Comparison of ENCODE assay signal across 8 mouse cellular contexts in the genomic region with DNA sequence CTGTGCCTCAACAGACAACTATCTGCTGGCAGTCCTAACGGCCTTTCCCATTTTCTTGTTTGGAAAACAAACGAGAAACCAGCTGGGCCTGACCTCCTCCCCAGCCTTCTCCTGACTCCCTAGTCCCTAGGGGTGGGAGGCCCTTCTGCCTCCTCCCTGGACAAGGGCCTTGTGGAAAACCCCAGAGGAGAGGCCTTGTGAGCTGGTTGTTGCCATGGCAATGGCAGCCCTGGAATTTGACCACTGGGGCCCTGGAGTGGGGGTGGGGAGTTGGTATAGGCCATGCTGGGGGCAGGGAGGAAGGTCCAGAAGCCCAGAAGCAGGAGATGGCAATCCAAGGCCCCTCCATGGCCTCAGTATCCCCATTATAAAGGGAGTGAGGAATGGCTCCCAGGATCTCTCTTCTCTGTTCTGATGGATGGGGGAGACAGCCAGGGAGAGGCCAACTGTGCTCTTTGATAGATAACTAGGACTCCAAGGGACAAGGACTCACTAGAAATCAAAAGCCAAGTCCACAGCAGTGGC. TPM values are rescaled to one million over a fixed set of nuclear protein-coding genes. Genes with fewer than 3 reads are reported as not detected.
DNase-seq lines count a peak whose midpoint lies in the region; ATAC-seq and TF ChIP-seq lines count a peak whose summit lies in the region.

No protein-coding gene starts in this region.

- H3K4me3 ChIP-seq in forebrain, embryonic 10.5 days: peak overlapping the region; percentile 37
- H3K4me3 ChIP-seq in forebrain, postnatal 0 days (ENCODE audit: low read depth, low read length): no peak overlapping the region
- no peak overlapping the region for H3K4me3 ChIP-seq in intestine, embryonic 15.5 days (replicated peaks)
- H3K4me3 ChIP-seq in lung, embryonic 14.5 days (ENCODE audit: low read depth, low read length): no peak overlapping the region

- peaks cover 69% of the 10 kb centered on the region for H3K36me3 ChIP-seq in forebrain, embryonic 10.5 days (replicated peaks)
- H3K36me3 ChIP-seq in forebrain, postnatal 0 days (ENCODE audit: insufficient read depth): no peaks in the 10 kb centered on the region
- no peaks in the 10 kb centered on the region for H3K36me3 ChIP-seq in intestine, embryonic 15.5 days
- H3K36me3 ChIP-seq in lung, embryonic 14.5 days (ENCODE audit: insufficient read depth): peaks cover 39% of the 10 kb centered on the region

- H3K4me2 ChIP-seq in forebrain, postnatal 0 days (ENCODE audit: low read depth): no peak overlapping the region
- peak overlapping the region; percentile 33 for H3K4me2 ChIP-seq in intestine, embryonic 15.5 days (replicated peaks)
- H3K4me2 ChIP-seq in lung, embryonic 14.5 days: peak overlapping the region; percentile 34

- DNase-seq in forebrain, embryonic 10.5 days (ENCODE audit: extremely low spot score, low spot score): peak; percentile 78
- DNase-seq in forebrain, postnatal 0 days: no peak
- DNase-seq in embryo, embryonic 9.5 days (ENCODE audit: extremely low spot score): peak; percentile 83
- peak; percentile 60 for DNase-seq in lung, embryonic 14.5 days
- no peak for DNase-seq in cerebellum, adult 9-10 months
- DNase-seq in right cerebral cortex, postnatal 4 days: no peak
- no peak for DNase-seq in frontal cortex, postnatal 25 days (ENCODE audit: low spot score in 2 of 2)

- H3K27ac ChIP-seq in forebrain, embryonic 10.5 days: peak overlapping the region; percentile 87
- no peak overlapping the region for H3K27ac ChIP-seq in forebrain, postnatal 0 days (ENCODE audit: low read depth, low read length)
- peak overlapping the region; percentile 28; the same call in 1 of the 2 replicates for H3K27ac ChIP-seq in intestine, embryonic 15.5 days
- peak overlapping the region; percentile 70 for H3K27ac ChIP-seq in lung, embryonic 14.5 days (ENCODE audit: low read depth)

- WGBS in forebrain, embryonic 10.5 days: 3% methylated on average over 2 of the region's 2 CpGs
- 25% methylated on average over 2 of the region's 2 CpGs for WGBS in forebrain, postnatal 0 days
- WGBS in intestine, embryonic 15.5 days: 10% methylated on average over 2 of the region's 2 CpGs
- WGBS in lung, embryonic 14.5 days: 13% methylated on average over 2 of the region's 2 CpGs

- no peak for ATAC-seq in forebrain, postnatal 0 days
- peak; percentile 52 for ATAC-seq in intestine, embryonic 15.5 days
- no peak; the same call in 1 of the 2 replicates for ATAC-seq in lung, embryonic 14.5 days (ENCODE audit: insufficient read depth)

- no peaks in the 10 kb centered on the region for H3K27me3 ChIP-seq in forebrain, embryonic 10.5 days (ENCODE audit: poor library complexity, severe bottlenecking)
- no peaks in the 10 kb centered on the region for H3K27me3 ChIP-seq in forebrain, postnatal 0 days (ENCODE audit: insufficient read depth, low read length)
- H3K27me3 ChIP-seq in intestine, embryonic 15.5 days (replicated peaks): no peaks in the 10 kb centered on the region
- H3K27me3 ChIP-seq in lung, embryonic 14.5 days (ENCODE audit: insufficient read depth, low read length): no peaks in the 10 kb centered on the region

- no peak for TF ChIP-seq CTCF in forebrain, postnatal 0 days (IDR thresholded peaks at IDR 0.05; ENCODE audit: low read depth)
- no peak for TF ChIP-seq CTCF in lung, embryonic 14.5 days (IDR thresholded peaks at IDR 0.05; ENCODE audit: low read depth)

- H3K4me1 ChIP-seq in forebrain, embryonic 10.5 days: peaks cover 80% of the 10 kb centered on the region
- H3K4me1 ChIP-seq in forebrain, postnatal 0 days (ENCODE audit: insufficient read depth): peaks cover 3% of the 10 kb centered on the region; the same call in 1 of the 2 replicates
- peaks cover 57% of the 10 kb centered on the region for H3K4me1 ChIP-seq in intestine, embryonic 15.5 days (replicated peaks)
- H3K4me1 ChIP-seq in lung, embryonic 14.5 days (ENCODE audit: insufficient read depth): peaks cover 29% of the 10 kb centered on the region

- H3K9ac ChIP-seq in forebrain, postnatal 0 days: no peak overlapping the region
- no peak overlapping the region; the same call in 1 of the 2 replicates for H3K9ac ChIP-seq in intestine, embryonic 15.5 days
- H3K9ac ChIP-seq in lung, embryonic 14.5 days: peak overlapping the region; percentile 11; the same call in 1 of the 2 replicates

- H3K9me3 ChIP-seq in forebrain, embryonic 10.5 days: no peaks in the 10 kb centered on the region
- no peaks in the 10 kb centered on the region for H3K9me3 ChIP-seq in forebrain, postnatal 0 days (ENCODE audit: low read length)
- no peaks in the 10 kb centered on the region for H3K9me3 ChIP-seq in intestine, embryonic 15.5 days
- H3K9me3 ChIP-seq in lung, embryonic 14.5 days (ENCODE audit: low read depth, low read length): no peaks in the 10 kb centered on the region

RNA-seq across cellular contexts. Expression of gene Arhgef17, which starts 20.6 kb away (rescaled TPM):
- polyA plus RNA-seq in forebrain, embryonic 10.5 days (2016; fragmentation: Nextera tagmentation; extraction: Ambion mirVana): 6.5 TPM in 2 replicates
- total RNA-seq in forebrain, postnatal 0 days (2014; rRNA removed): 47.9 and 52.7 TPM in 2 replicates
- 9.8 and 12.5 TPM in 2 replicates for polyA plus RNA-seq in forebrain, postnatal 0 days (2015; fragmentation: Nextera tagmentation; extraction: Ambion mirVana)
- 5.0 and 6.0 TPM in 2 replicates for polyA plus RNA-seq in intestine, embryonic 15.5 days (2015; fragmentation: Nextera tagmentation; extraction: Ambion mirVana)
- 18.5 and 22.5 TPM in 2 replicates for polyA plus RNA-seq in lung, embryonic 14.5 days (2014; fragmentation: Nextera tagmentation; extraction: Ambion mirVana)

RNA-seq across cellular contexts. Expression of gene Relt, which starts 48.1 kb away (rescaled TPM):
- 5.0 and 5.7 TPM in 2 replicates for polyA plus RNA-seq in forebrain, embryonic 10.5 days (2016; fragmentation: Nextera tagmentation; extraction: Ambion mirVana)
- total RNA-seq in forebrain, postnatal 0 days (2014; rRNA removed): 7.5 and 8.3 TPM in 2 replicates
- polyA plus RNA-seq in forebrain, postnatal 0 days (2015; fragmentation: Nextera tagmentation; extraction: Ambion mirVana): 4.4 and 5.1 TPM in 2 replicates
- polyA plus RNA-seq in intestine, embryonic 15.5 days (2015; fragmentation: Nextera tagmentation; extraction: Ambion mirVana): 2.6 and 3.5 TPM in 2 replicates
- polyA plus RNA-seq in lung, embryonic 14.5 days (2014; fragmentation: Nextera tagmentation; extraction: Ambion mirVana): 3.8 and 4.1 TPM in 2 replicates

Comparison
In these comparisons a context has a peak if more than half of its experiments do, and no peak if none do; other contexts are left out.
1. DNase-seq: peak in forebrain, embryonic 10.5 days (single experiment), embryo, embryonic 9.5 days (single experiment) and lung, embryonic 14.5 days (single experiment); none in forebrain, postnatal 0 days (single experiment), cerebellum, adult 9-10 months (single experiment), right cerebral cortex, postnatal 4 days (single experiment) and frontal cortex, postnatal 25 days (0 of 2).